Mouse (Mus musculus): ENCODE measurements around the gene Adam19.

GRCm38 (mm10) chr11:46067371-46068060 lies 11.7 kb downstream of the Adam19 start:
- no peak for TF ChIP-seq HCFC1 (IDR thresholded peaks at IDR 0.05; ENCODE audit: borderline replicate concordance, insufficient read depth, low read length)
- no peak for TF ChIP-seq CHD2 (IDR thresholded peaks at IDR 0.05; ENCODE audit: low read depth, low read length)
- no peak for TF ChIP-seq ZC3H11A (IDR thresholded peaks at IDR 0.05; ENCODE audit: borderline replicate concordance, low read depth, low read length)
- TF ChIP-seq ZNF384 (IDR thresholded peaks at IDR 0.05; ENCODE audit: low read depth, low read length) = no peak
- TF ChIP-seq MAFK (IDR thresholded peaks at IDR 0.05; ENCODE audit: insufficient read depth, low read depth, low read length) = no peak

Measured in ES-E14 (cell line).